8 mouse cellular contexts compared by ENCODE assay signal in the genomic region with DNA sequence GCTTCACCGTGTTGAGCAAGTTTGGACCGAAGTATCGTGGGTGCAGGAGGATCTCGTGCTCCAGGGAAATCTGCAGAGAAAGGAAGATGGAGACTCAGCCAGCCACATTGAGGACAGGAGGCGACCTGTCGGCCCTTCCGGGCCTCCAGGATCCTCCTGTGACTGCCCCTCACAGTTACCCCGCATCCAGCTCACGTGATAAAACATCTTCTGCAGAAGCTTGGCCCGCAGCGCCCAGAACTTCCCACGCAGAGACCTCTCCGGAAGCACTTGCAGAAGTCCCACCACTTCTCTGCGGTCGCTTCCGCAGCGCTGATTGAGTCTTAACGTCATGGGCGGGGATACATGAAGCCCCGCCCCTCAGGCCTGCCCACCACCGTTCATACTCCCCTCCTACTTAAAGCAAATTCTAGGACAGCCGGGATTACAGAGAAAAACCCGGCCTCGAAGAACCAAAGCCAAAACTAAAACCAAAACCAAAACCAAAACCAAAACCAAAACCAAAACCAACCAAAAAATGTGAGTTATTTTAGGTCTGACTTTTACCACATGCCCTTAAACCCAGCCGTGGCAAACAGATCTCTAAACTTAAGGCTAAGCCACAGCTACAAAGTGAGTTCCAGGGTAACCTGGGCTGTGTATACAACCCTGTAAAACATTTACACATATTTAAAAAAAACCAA. TPM values are rescaled to one million over a fixed set of nuclear protein-coding genes. Genes with fewer than 3 reads are reported as not detected.
DNase-seq lines count a peak whose midpoint lies in the region; ATAC-seq and TF ChIP-seq lines count a peak whose summit lies in the region.

Polr2g (minus strand) TSS at position 314 of the 683 bp plus-strand sequence.

- 2% methylated on average over 25 of the region's 25 CpGs for WGBS in hindbrain, postnatal 0 days

- peak; percentile 70 for ATAC-seq in common myeloid progenitor, adult 5-6 weeks (replicated peaks; ENCODE audit: low read depth, poor library complexity, severe bottlenecking)
- peak; percentile 73 for ATAC-seq in hindbrain, postnatal 0 days
- ATAC-seq in megakaryocyte, adult 5-6 weeks (ENCODE audit: poor library complexity, severe bottlenecking), result peak; percentile 77

- H3K27ac ChIP-seq in gastrocnemius, adult 2 months, result peak within 1 kb of the TSS; percentile 87
- peak within 1 kb of the TSS; percentile 76 for H3K27ac ChIP-seq in hindbrain, postnatal 0 days
- H3K27ac ChIP-seq in left cerebral cortex, adult 2 months, result peak within 1 kb of the TSS; percentile 86

- no peaks in the 10 kb centered on the region for H3K27me3 ChIP-seq in hindbrain, postnatal 0 days (ENCODE audit: insufficient read depth, low read length)

- intact Hi-C loops in gastrocnemius, adult 2 months (cut with DNase I), result no loop called here
- intact Hi-C loops in left cerebral cortex, adult 2 months (cut with DNase I), result loop anchor here (1.0 kb wide), 1 partner anchor 21 kb away; the partner anchor contains the start of gene Ttc9c

- H3K4me2 ChIP-seq in hindbrain, postnatal 0 days (ENCODE audit: low read depth, low read length), result peak within 1 kb of the TSS; percentile 76

- H3K9me3 ChIP-seq in hindbrain, postnatal 0 days (ENCODE audit: low read length), result no peaks in the 10 kb centered on the region

- peak within 1 kb of the TSS; percentile 77 for H3K9ac ChIP-seq in hindbrain, postnatal 0 days (replicated peaks; ENCODE audit: low read length)

- TF ChIP-seq CTCF in gastrocnemius, adult 2 months (IDR thresholded peaks at IDR 0.05), result no peak
- TF ChIP-seq CTCF in hindbrain, postnatal 0 days (IDR thresholded peaks at IDR 0.05; ENCODE audit: low read depth), result no peak
- TF ChIP-seq CTCF in left cerebral cortex, adult 2 months (IDR thresholded peaks at IDR 0.05), result no peak

- peak; percentile 97 for DNase-seq in ZHBTc4 (ENCODE audit: low read depth, low spot score)
- DNase-seq in gastrocnemius, adult 2 months, result peak; percentile 92
- peak; percentile 96 for DNase-seq in hindbrain, postnatal 0 days (ENCODE audit: low spot score)
- peak; percentile 84 to 90 for DNase-seq in left cerebral cortex, adult 2 months (ENCODE audit: extremely low spot score in 1 of 2, low spot score in 2 of 2)
- peak; percentile 87 to 90 for DNase-seq in right cerebral cortex, adult 2 months (ENCODE audit: low spot score in 2 of 2)
- peak; percentile 90 for DNase-seq in urinary bladder, postnatal 14 days (ENCODE audit: low spot score)

- H3K4me1 ChIP-seq in hindbrain, postnatal 0 days (ENCODE audit: insufficient read depth, low read length), result peaks cover 3% of the 10 kb centered on the region; the same call in 1 of the 2 replicates

- H3K36me3 ChIP-seq in hindbrain, postnatal 0 days (ENCODE audit: insufficient read depth, low read length), result peaks cover 23% of the 10 kb centered on the region

- H3K4me3 ChIP-seq in gastrocnemius, adult 2 months, result peak within 1 kb of the TSS; percentile 94
- peak within 1 kb of the TSS; percentile 81 for H3K4me3 ChIP-seq in hindbrain, postnatal 0 days (ENCODE audit: low read length)
- peak within 1 kb of the TSS; percentile 70 for H3K4me3 ChIP-seq in left cerebral cortex, adult 2 months

RNA-seq across cellular contexts. Expression of gene Polr2g, which starts in this region (rescaled TPM):
- total RNA-seq in common myeloid progenitor, adult 5-6 weeks (2017), result 52.9 and 62.4 TPM in 2 replicates
- 10 to 100 TPM; 35.6 to 42.6 TPM for total RNA-seq in gastrocnemius, adult 2 months (2021)
- total RNA-seq in hindbrain, postnatal 0 days (2014; rRNA removed), result 52.7 and 78.3 TPM in 2 replicates
- polyA plus RNA-seq in hindbrain, postnatal 0 days (2015; fragmentation: Nextera tagmentation; extraction: Ambion mirVana), result 171 and 178 TPM in 2 replicates
- total RNA-seq in left cerebral cortex, adult 2 months (2021), result 100 to 1,000 TPM in 1 of 2 experiments, 10 to 100 TPM in 1; 96.6 to 105 TPM
- 124 and 125 TPM in 2 replicates for total RNA-seq in megakaryocyte, adult 5-6 weeks (2015)
- total RNA-seq in megakaryocyte, adult 5-6 weeks (2017), result 54.1 and 58.2 TPM in 2 replicates

Comparison
In these comparisons a context has a peak if more than half of its experiments do, and no peak if none do; other contexts are left out.
1. Peak in every context shown above with its lines: DNase-seq, ATAC-seq, H3K4me3 ChIP-seq and H3K27ac ChIP-seq.